Mouse (Mus musculus): ENCODE data around the gene Cntrl. TPM values are rescaled to one million over a fixed set of nuclear protein-coding genes. Genes with fewer than 3 reads are reported as not detected.

Gene Cntrl
- total RNA-seq, 2 experiments from 2014 or later: 11.6 to 11.8 TPM

GRCm38 (mm10) chr2:35171341-35171861 lies 62.1 kb downstream of the Cntrl start:
- intact Hi-C loops (cut with DNase I): no loop called here
- DNase-seq: peak; percentile 78 to 82

GRCm38 (mm10) chr2:35172246-35172645 lies 63.0 kb downstream of the Cntrl start:
- DNase-seq: no peak
- intact Hi-C loops (cut with DNase I): no loop called here

GRCm38 (mm10) chr2:35173666-35174065 lies 64.4 kb downstream of the Cntrl start:
- no peak for DNase-seq
- intact Hi-C loops (cut with DNase I): no loop called here

GRCm38 (mm10) chr2:35174100-35174499 lies 64.8 kb downstream of the Cntrl start:
- peak; percentile 29 to 42 for DNase-seq
- intact Hi-C loops (cut with DNase I): no loop called here

GRCm38 (mm10) chr2:35175281-35176065 lies 66.2 kb downstream of the Cntrl start:
- intact Hi-C loops (cut with DNase I): no loop called here
- DNase-seq: no peak

- DNase-seq: no peak
- intact Hi-C loops (cut with DNase I): no loop called here
Measured at GRCm38 (mm10) chr2:35178153-35178552, 68.9 kb downstream of the Cntrl start.

GRCm38 (mm10) chr2:35183115-35183673 lies 73.9 kb downstream of the Cntrl start:
- no peak for DNase-seq
- intact Hi-C loops (cut with DNase I): no loop called here

- DNase-seq: no peak
- intact Hi-C loops (cut with DNase I): no loop called here
Measured at GRCm38 (mm10) chr2:35188929-35189328, 79.6 kb downstream of the Cntrl start.

- intact Hi-C loops (cut with DNase I): no loop called here
- DNase-seq: no peak
Measured at GRCm38 (mm10) chr2:35193976-35194375, 84.7 kb downstream of the Cntrl start.

- intact Hi-C loops (cut with DNase I): no loop called here
- DNase-seq: no peak
Measured at GRCm38 (mm10) chr2:35195626-35196544, 86.6 kb downstream of the Cntrl start.

GRCm38 (mm10) chr2:35199541-35199940 lies 90.2 kb downstream of the Cntrl start:
- no peak for DNase-seq
- intact Hi-C loops (cut with DNase I): no loop called here

GRCm38 (mm10) chr2:35199971-35200897 lies 90.9 kb downstream of the Cntrl start:
- peak; percentile 51 to 66 for DNase-seq
- intact Hi-C loops (cut with DNase I): no loop called here

- intact Hi-C loops (cut with DNase I): no loop called here
- peak; percentile 100 for DNase-seq
Measured at GRCm38 (mm10) chr2:35200898-35201668, 91.8 kb downstream of the Cntrl start, which contains the start of gene Rab14. Gene Rab14 (minus strand): TSS chr2:35201120.

- intact Hi-C loops (cut with DNase I): no loop called here
- DNase-seq: no peak
Measured at GRCm38 (mm10) chr2:35203729-35204128, 94.4 kb downstream of the Cntrl start.

GRCm38 (mm10) chr2:35206761-35207160 lies 97.5 kb downstream of the Cntrl start:
- peak in 1 of 2 experiments; percentile 24 for DNase-seq
- intact Hi-C loops (cut with DNase I): no loop called here

GRCm38 (mm10) chr2:35208054-35208453 lies 98.8 kb downstream of the Cntrl start:
- intact Hi-C loops (cut with DNase I): no loop called here
- DNase-seq: no peak

- no peak for DNase-seq
- intact Hi-C loops (cut with DNase I): no loop called here
Measured at GRCm38 (mm10) chr2:35208931-35209665, 99.8 kb downstream of the Cntrl start.

GRCm38 (mm10) chr2:35211681-35212080 lies 102.4 kb downstream of the Cntrl start:
- intact Hi-C loops (cut with DNase I): no loop called here
- DNase-seq: no peak
